Mouse (Mus musculus) right cerebral cortex, postnatal 10 days (tissue): ENCODE measurements around the gene Urb1.
A peak's percentile ranks its signal among the peaks of the same experiment; 100 is the strongest.
"Not testable (repeated sequence)": the region's sequence is repeated elsewhere in the genome, so short reads cannot be mapped to it uniquely, and the experiment has no call there.

Source experiments
- DNase-seq, 2 experiments: peaks; one replicate each; pipeline ENCODE4 v3.0.0; 2021; ENCODE audit warnings: low spot score in 2 of 2

Gene Urb1

GRCm38 (mm10) chr16:90823986-90824385 is 13.8 kb upstream of the Urb1 start:
- DNase-seq, result not testable (repeated sequence)

- DNase-seq, result no peak
Observed at GRCm38 (mm10) chr16:90822981-90823380, 12.8 kb upstream of the Urb1 start.

GRCm38 (mm10) chr16:90822284-90822935 is 12.2 kb upstream of the Urb1 start:
- DNase-seq, result no peak

GRCm38 (mm10) chr16:90821046-90821697 is 11.0 kb upstream of the Urb1 start:
- DNase-seq, result no peak

- DNase-seq, result no peak
Observed at GRCm38 (mm10) chr16:90820326-90820725, 10.1 kb upstream of the Urb1 start.

- DNase-seq, result no peak
Observed at GRCm38 (mm10) chr16:90812086-90812485, 1.9 kb upstream of the Urb1 start.

GRCm38 (mm10) chr16:90810716-90811256 is 573 bp upstream of the Urb1 start:
- DNase-seq, result no peak

GRCm38 (mm10) chr16:90804466-90804865 is 5.7 kb downstream of the Urb1 start:
- no peak for DNase-seq

- DNase-seq, result no peak
Observed at GRCm38 (mm10) chr16:90801928-90802327, 8.3 kb downstream of the Urb1 start.

- no peak for DNase-seq
Observed at GRCm38 (mm10) chr16:90801251-90801650, 9.0 kb downstream of the Urb1 start.

- no peak for DNase-seq
Observed at GRCm38 (mm10) chr16:90799840-90800239, 10.4 kb downstream of the Urb1 start.

GRCm38 (mm10) chr16:90798848-90799247 is 11.4 kb downstream of the Urb1 start:
- DNase-seq, result no peak

- DNase-seq, result no peak
Observed at GRCm38 (mm10) chr16:90798446-90798845, 11.8 kb downstream of the Urb1 start.

- DNase-seq, result no peak
Observed at GRCm38 (mm10) chr16:90794708-90795107, 15.5 kb downstream of the Urb1 start.

GRCm38 (mm10) chr16:90792500-90792899 is 17.7 kb downstream of the Urb1 start:
- peak in 1 of 2 experiments; percentile 51 for DNase-seq

- no peak for DNase-seq
Observed at GRCm38 (mm10) chr16:90792066-90792465, 18.1 kb downstream of the Urb1 start.

GRCm38 (mm10) chr16:90790946-90791345 is 19.3 kb downstream of the Urb1 start:
- no peak for DNase-seq

- no peak for DNase-seq
Observed at GRCm38 (mm10) chr16:90788580-90788979, 21.6 kb downstream of the Urb1 start.

GRCm38 (mm10) chr16:90785257-90785656 is 25.0 kb downstream of the Urb1 start:
- DNase-seq, result no peak

- DNase-seq, result no peak
Observed at GRCm38 (mm10) chr16:90783302-90783701, 26.9 kb downstream of the Urb1 start.

GRCm38 (mm10) chr16:90779783-90780182 is 30.4 kb downstream of the Urb1 start:
- DNase-seq, result no peak

GRCm38 (mm10) chr16:90775946-90776520 is 34.2 kb downstream of the Urb1 start:
- DNase-seq, result no peak

GRCm38 (mm10) chr16:90774646-90775045 is 35.6 kb downstream of the Urb1 start:
- DNase-seq, result no peak
